Mouse (Mus musculus) layer of hippocampus, postnatal 36 days (tissue): Measurements from ENCODE around the gene Gm17581. TPM values are rescaled to one million over a fixed set of nuclear protein-coding genes. Genes with fewer than 3 reads are reported as not detected.

ENCODE experiments used
- DNase-seq, 2 experiments: peaks; one replicate each; pipeline ENCODE4 v3.0.0; 2022
- total RNA-seq, 2 experiments: library from RNA; stranded (reverse); gene quantifications; 2 replicates each; pipeline ENCODE4 v1.2.3; 2021

Gm17581 gene
- total RNA-seq, 2 experiments from 2014 or later = not detected

DNA sequence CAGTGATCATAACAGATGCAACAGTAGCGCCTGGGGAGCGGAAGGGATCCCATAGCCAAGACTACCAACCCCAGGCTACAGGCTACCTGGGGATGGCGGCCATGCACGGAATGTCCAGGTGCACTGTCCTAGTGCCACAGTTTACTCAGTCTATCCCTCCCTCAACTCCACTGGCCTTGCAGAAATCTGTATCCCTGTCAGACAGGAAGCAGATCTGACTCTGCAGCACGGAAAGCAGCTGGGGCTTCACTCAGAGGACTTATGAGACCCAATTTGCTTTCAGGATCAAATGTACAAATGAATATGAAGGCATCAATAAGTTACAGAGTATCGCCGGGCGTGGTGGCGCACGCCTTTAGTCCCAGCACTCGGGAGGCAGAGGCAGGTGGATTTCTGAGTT lies 47.9 kb downstream of the Gm17581 start:
- no peak for DNase-seq

GRCm38 (mm10) chr2:155686572-155686971 lies 49.1 kb downstream of the Gm17581 start:
- no peak for DNase-seq

Other genes starting within 250 kb of the Gm17581 start
- gene Acss2, start 217.9 kb downstream of the Gm17581 start, total RNA-seq = 10 to 100 TPM; 64.8 to 67.6 TPM
- 100 to 1,000 TPM; 108 to 111 TPM for gene Ggt7, start 217.6 kb downstream of the Gm17581 start, total RNA-seq
- 10 to 100 TPM; 24.7 to 26.9 TPM for gene Gss, start 143.1 kb downstream of the Gm17581 start, total RNA-seq
- 1 to 10 TPM; 3.3 to 5.3 TPM for gene Myh7b, start 124.7 kb downstream of the Gm17581 start, total RNA-seq
- gene Trpc4ap, start 43.5 kb downstream of the Gm17581 start, total RNA-seq = 100 to 1,000 TPM; 154 to 160 TPM
- gene Edem2, start 6.4 kb downstream of the Gm17581 start, total RNA-seq = 10 to 100 TPM; 21.7 to 25.0 TPM
- gene Procr, start 15.3 kb upstream of the Gm17581 start, total RNA-seq = 1 to 10 TPM in 1 of 2 experiments, under 1 TPM in 1; 0.63 to 1.3 TPM
- 10 to 100 TPM; 42.0 to 46.5 TPM for gene Mmp24, start 39.5 kb upstream of the Gm17581 start, total RNA-seq
- gene BC029722, start 83.6 kb upstream of the Gm17581 start, total RNA-seq = 10 to 100 TPM; 51.4 to 57.4 TPM
- gene Eif6, start 91.1 kb upstream of the Gm17581 start, total RNA-seq = 10 to 100 TPM; 65.8 to 74.3 TPM
- not detected for gene Fam83c, start 99.0 kb upstream of the Gm17581 start, total RNA-seq
- gene Uqcc1, start 194.4 kb upstream of the Gm17581 start, total RNA-seq = 10 to 100 TPM; 76.9 to 81.8 TPM
- gene Gm15557, start 204.9 kb upstream of the Gm17581 start, total RNA-seq = not detected
- gene Gdf5, start 209.5 kb upstream of the Gm17581 start, total RNA-seq = not detected
- gene Cep250, start 220.6 kb upstream of the Gm17581 start, total RNA-seq = 10 to 100 TPM; 20.1 to 21.5 TPM